Mouse (Mus musculus) lung, embryonic 14.5 days (tissue): ENCODE measurements around the gene Eif4h. TPM values are rescaled to one million over a fixed set of nuclear protein-coding genes. Genes with fewer than 3 reads are reported as not detected.

Experiments used
- ATAC-seq: fragments of 200-750 bp; cut with Nextera tagmentation; 2 replicates; pipeline ENCODE4 v1.8.0; 2017; ENCODE audit warnings: mild to moderate bottlenecking, moderate TSS enrichment, moderate library complexity; ENCODE audit not compliant: insufficient read depth
- DNase-seq: peaks from one replicate; pipeline ENCODE4 v3.0.0-alpha.2; 2015
- H3K27ac ChIP-seq: fragments of 300-500 bp; sonication (generic); 2 replicates; pipeline ENCODE4 v1.5.1; 2014; ENCODE audit warnings: low read depth, mild to moderate bottlenecking, moderate library complexity
- H3K27me3 ChIP-seq: fragments of 300-500 bp; sonication (generic); 2 replicates; pipeline ENCODE4 v1.6.1; 2014; ENCODE audit warnings: low read length, control low read depth; ENCODE audit not compliant: insufficient read depth
- H3K36me3 ChIP-seq: fragments of 300-500 bp; sonication (generic); 2 replicates; pipeline ENCODE4 v1.6.1; 2014; ENCODE audit warnings: control low read depth; ENCODE audit not compliant: insufficient read depth
- H3K4me1 ChIP-seq: fragments of 300-500 bp; sonication (generic); 2 replicates; pipeline ENCODE4 v1.6.1; 2014; ENCODE audit warnings: antibody characterized with exemption, control low read depth; ENCODE audit not compliant: insufficient read depth
- H3K4me2 ChIP-seq: fragments of 300-500 bp; sonication (generic); 2 replicates; pipeline ENCODE4 v1.6.1; 2014; ENCODE audit warnings: mild to moderate bottlenecking
- H3K4me3 ChIP-seq: fragments of 300-500 bp; sonication (generic); 2 replicates; pipeline ENCODE4 v1.5.1; 2014; ENCODE audit warnings: low read depth, low read length
- H3K9ac ChIP-seq: fragments of 300-500 bp; sonication (generic); 2 replicates; pipeline ENCODE4 v1.6.1; 2014
- H3K9me3 ChIP-seq: fragments of 300-500 bp; sonication (generic); 2 replicates; pipeline ENCODE4 v1.6.1; 2016; ENCODE audit warnings: low read depth, low read length, control low read depth
- CTCF ChIP-seq: IDR thresholded peaks from 2 replicates; pipeline ENCODE4 v1.5.1; 2016; ENCODE audit warnings: antibody characterized with exemption, low read depth
- WGBS: fragments of 180-500 bp; shearing (Covaris S2); extraction: QIAGEN DNeasy Blood & Tissue Kit; methylation state at CpG from one replicate; pipeline ENCODE4 v1.1.7; 2014; 5-methylcytosine and 5-hydroxymethylcytosine counted together
- microRNA-seq: library from miRNA; unstranded; fragments of <30 nt; microRNA quantifications from one replicate; pipeline ENCODE4, GENCODE M21; 2016; ENCODE audit warnings: borderline number of aligned reads
- polyA plus RNA-seq: library from polyadenylated mRNA; unstranded; fragments of >200 nt; fragmentation: Nextera tagmentation; extraction: Ambion mirVana; gene quantifications from 2 replicates; pipeline ENCODE4 v1.2.1, GENCODE M21; 2014

The Eif4h gene
- polyA plus RNA-seq, 1 experiment from 2014 or later: 559 TPM

GRCm38 (mm10) chr5:134575833-134576232, 63.5 kb downstream of the Eif4h start:
- no peaks in the 10 kb centered on the region for H3K27me3 ChIP-seq
- no peak overlapping the region for H3K27ac ChIP-seq
- no peak overlapping the region for H3K9ac ChIP-seq
- 94% methylated on average over 5 of the region's 5 CpGs for WGBS
- H3K4me2 ChIP-seq: no peak overlapping the region
- H3K36me3 ChIP-seq: no peaks in the 10 kb centered on the region
- no peak overlapping the region for H3K4me3 ChIP-seq
- ATAC-seq (no peak), DNase-seq (no peak)
- 0 out of 2 replicates have a peak, but pooled peaks cover 3% of the 10 kb centered on the region for H3K4me1 ChIP-seq
- no peaks in the 10 kb centered on the region for H3K9me3 ChIP-seq
- no peak for TF ChIP-seq CTCF

DNA sequence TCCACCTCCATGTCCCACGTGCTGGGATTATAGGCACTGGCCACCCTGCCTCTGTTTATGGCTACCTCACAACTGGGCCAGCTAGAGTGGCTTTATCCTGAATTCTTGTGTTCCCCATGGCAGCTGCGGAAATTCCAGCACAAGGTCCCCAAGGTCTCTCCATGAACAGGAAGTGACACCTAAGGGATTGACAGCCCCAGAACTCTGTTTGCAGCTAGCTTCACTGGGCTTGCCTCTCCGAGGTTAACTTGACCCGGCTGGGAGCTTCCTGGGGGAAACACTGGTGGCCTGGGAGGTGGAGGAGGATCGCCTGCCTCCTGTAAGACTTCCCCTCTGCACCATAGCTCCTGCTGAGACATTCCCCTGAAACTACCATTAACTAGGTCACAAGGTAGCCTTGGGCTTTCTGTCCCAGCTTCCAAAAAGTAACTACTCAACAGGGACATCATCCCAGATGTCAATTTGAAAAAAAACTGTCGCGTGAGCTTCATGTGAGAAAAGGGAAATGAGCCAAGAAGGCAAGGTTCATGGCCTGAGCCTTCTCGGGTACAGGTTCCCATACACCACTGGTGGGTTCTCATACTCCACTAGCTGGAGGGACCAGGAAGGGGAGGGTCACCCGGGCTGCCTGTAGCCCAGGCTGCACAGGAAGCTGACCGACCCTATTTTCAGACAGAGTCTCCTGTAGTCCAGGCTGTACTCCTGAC, 66.6 kb downstream of the Eif4h start:
- Histone ChIP-seq H3K9me3 (no peaks in the 10 kb centered on the region), H3K4me3 (peak overlapping the region; percentile 50), H3K9ac (peak overlapping the region; percentile 54), H3K36me3 (no peaks in the 10 kb centered on the region), H3K4me2 (peak overlapping the region; percentile 90), H3K27me3 (no peaks in the 10 kb centered on the region), H3K4me1 (peaks cover 6% of the 10 kb centered on the region; the same call in 1 of the 2 replicates), H3K27ac (peak overlapping the region; percentile 95)
- no peak for TF ChIP-seq CTCF
- 21% methylated on average over 10 of the region's 10 CpGs for WGBS
- peak; percentile 66 for DNase-seq
- ATAC-seq: no peak; the same call in 1 of the 2 replicates

- Histone ChIP-seq H3K4me3 (peak overlapping the region; percentile 50), H3K4me2 (peak overlapping the region; percentile 90), H3K36me3 (no peaks in the 10 kb centered on the region), H3K9ac (peak overlapping the region; percentile 54), H3K27ac (peak overlapping the region; percentile 95), H3K27me3 (no peaks in the 10 kb centered on the region), H3K9me3 (no peaks in the 10 kb centered on the region), H3K4me1 (peaks cover 6% of the 10 kb centered on the region; the same call in 1 of the 2 replicates)
- ATAC-seq: peak; percentile 79
- peak; percentile 94 for DNase-seq
- WGBS: under 1% methylated on average over 23 of the region's 23 CpGs
- no peak for TF ChIP-seq CTCF
Measured at GRCm38 (mm10) chr5:134571730-134572507, 67.4 kb downstream of the Eif4h start.

Small RNA genes within 50 kb of the gene (microRNA-seq; reads per million reads assigned to microRNA genes)
- not detected for gene Mir7228

Other genes with a start within 250 kb of the Eif4h start
- 82.5 and 85.6 TPM in 2 replicates for gene Gtf2ird1, start 182.8 kb downstream of the Eif4h start, polyA plus RNA-seq
- gene Clip2, start 87.1 kb downstream of the Eif4h start, polyA plus RNA-seq: 5.8 and 6.6 TPM in 2 replicates
- gene Syna, start 79.3 kb downstream of the Eif4h start, polyA plus RNA-seq: not detected in 2 replicates
- gene Rfc2, start 58.1 kb downstream of the Eif4h start, polyA plus RNA-seq: 324 and 338 TPM in 2 replicates
- 2.1 and 2.9 TPM in 2 replicates for gene Lat2, start 24.5 kb downstream of the Eif4h start, polyA plus RNA-seq
- gene Limk1, start 49.1 kb upstream of the Eif4h start, polyA plus RNA-seq: 8.2 and 10.0 TPM in 2 replicates
- gene Eln, start 107.8 kb upstream of the Eif4h start, polyA plus RNA-seq: 196 and 198 TPM in 2 replicates